Mouse (Mus musculus) liver, adult (tissue): ENCODE data around the gene Rab4a.

Source experiments
- GATA4 ChIP-seq: IDR thresholded peaks from 2 replicates; pipeline ENCODE4 v1.6.1; 2014; ENCODE audit warnings: mild to moderate bottlenecking, low read length; ENCODE audit not compliant: insufficient replicate concordance

Rab4a gene

GRCm38 (mm10) chr8:123799885-123800284, 5.9 kb upstream of the Rab4a start:
- no peak for TF ChIP-seq GATA4

- no peak for TF ChIP-seq GATA4
Measured at GRCm38 (mm10) chr8:123800867-123801266, 4.9 kb upstream of the Rab4a start.

GRCm38 (mm10) chr8:123801538-123801937, 4.2 kb upstream of the Rab4a start:
- no peak for TF ChIP-seq GATA4

GRCm38 (mm10) chr8:123803639-123804038, 2.1 kb upstream of the Rab4a start:
- TF ChIP-seq GATA4, result no peak

- TF ChIP-seq GATA4, result no peak
Measured at GRCm38 (mm10) chr8:123804586-123804985, 1.2 kb upstream of the Rab4a start.

GRCm38 (mm10) chr8:123805209-123805717, 522 bp upstream of the Rab4a start:
- no peak for TF ChIP-seq GATA4

GRCm38 (mm10) chr8:123806374-123806935, 670 bp downstream of the Rab4a start:
- no peak for TF ChIP-seq GATA4

- TF ChIP-seq GATA4, result no peak
Measured at GRCm38 (mm10) chr8:123807024-123807431, 1.2 kb downstream of the Rab4a start.

- TF ChIP-seq GATA4, result no peak
Measured at GRCm38 (mm10) chr8:123807852-123808573, 2.2 kb downstream of the Rab4a start.

- TF ChIP-seq GATA4, result no peak
Measured at GRCm38 (mm10) chr8:123808671-123809070, 2.9 kb downstream of the Rab4a start.

- TF ChIP-seq GATA4, result no peak
Measured at GRCm38 (mm10) chr8:123812227-123812626, 6.4 kb downstream of the Rab4a start.

- no peak for TF ChIP-seq GATA4
Measured at GRCm38 (mm10) chr8:123813173-123813891, 7.5 kb downstream of the Rab4a start.

- TF ChIP-seq GATA4, result no peak
Measured at GRCm38 (mm10) chr8:123813892-123814266, 8.1 kb downstream of the Rab4a start.

GRCm38 (mm10) chr8:123815325-123815724, 9.5 kb downstream of the Rab4a start:
- TF ChIP-seq GATA4, result no peak

GRCm38 (mm10) chr8:123816939-123817338, 11.2 kb downstream of the Rab4a start:
- no peak for TF ChIP-seq GATA4

- TF ChIP-seq GATA4, result no peak
Measured at GRCm38 (mm10) chr8:123817747-123818146, 12.0 kb downstream of the Rab4a start.
